Mouse (Mus musculus) Patski (cell line): ENCODE measurements around the gene Afmid. TPM values are rescaled to one million over a fixed set of nuclear protein-coding genes. Genes with fewer than 3 reads are reported as not detected.

ENCODE experiments used
- ATAC-seq: fragments of 100-300 bp; one replicate; pipeline ENCODE4 v1.8.0; 2021
- CTCF ChIA-PET: fragments of 350-600 bp; sonication (Branson Sonifier 250); formaldehyde crosslinking; loops from one replicate; lab custom pipeline; 2022; ENCODE audit warnings: inconsistent platforms; lab: Charles Lee
- POLR2A ChIA-PET: fragments of 350-600 bp; sonication (Branson Sonifier 250); formaldehyde crosslinking; loops from one replicate; lab custom pipeline; 2022; ENCODE audit warnings: antibody characterized with exemption, inconsistent platforms; lab: Charles Lee
- DNase-seq: peaks from one replicate; pipeline ENCODE4 v3.0.0-alpha.2; 2011; ENCODE audit warnings: low read depth, low spot score
- H3K27me3 ChIP-seq: fragments of 371-371 bp; one replicate; pipeline ENCODE4 v1.5.1; 2021
- CTCF ChIP-seq: fragments of 100-300 bp; IDR thresholded peaks from one replicate; pipeline ENCODE4 v1.5.1; 2021
- in situ Hi-C: fragments of 300-500 bp; cut with MboI; formaldehyde crosslinking; loops from 3 replicates; pipeline ENCODE4 v1.11.1; 2018; ENCODE audit warnings: low pct_unique_long_range_greater_than_20kb, mixed read lengths
- polyA plus RNA-seq: library from polyadenylated mRNA; unstranded; gene quantifications from one replicate; pipeline ENCODE4 v1.2.3, GENCODE M21; 2021

Gene Afmid
- polyA plus RNA-seq, 1 experiment from 2014 or later = 9.1 TPM

- CTCF ChIA-PET = no interaction called here
- DNase-seq = no peak
- in situ Hi-C loops = no loop called here
- H3K27me3 ChIP-seq = no peaks in the 10 kb centered on the region
- POLR2A ChIA-PET = no interaction called here
- ATAC-seq = no peak
- no peak for TF ChIP-seq CTCF
Observed at GRCm38 (mm10) chr11:117858392-117858791, 32.7 kb downstream of the Afmid start.

- ChIA-PET CTCF (no interaction called here), POLR2A (interaction anchor here (1.0 kb wide), 1 partner anchor 35 kb away, joined by 3 read pairs; the partner anchor contains the start of genes Afmid and Tk1)
- no peaks in the 10 kb centered on the region for H3K27me3 ChIP-seq
- DNase-seq = no peak
- in situ Hi-C loops = no loop called here
- TF ChIP-seq CTCF = no peak
- no peak for ATAC-seq
Observed at GRCm38 (mm10) chr11:117860601-117861000, 34.9 kb downstream of the Afmid start, which contains the start of gene Tmem235. Gene Tmem235 (plus strand): TSS chr11:117860752.

- in situ Hi-C loops = no loop called here
- ChIA-PET CTCF (no interaction called here), POLR2A (no interaction called here)
- DNase-seq (no peak), ATAC-seq (no peak)
- no peak for TF ChIP-seq CTCF
- no peaks in the 10 kb centered on the region for H3K27me3 ChIP-seq
Observed at GRCm38 (mm10) chr11:117863174-117863856, 37.6 kb downstream of the Afmid start.

- ChIA-PET POLR2A (no interaction called here), CTCF (interaction anchor here (0.8 to 1.7 kb wide), 4 partner anchors 10 to 239 kb away, joined by 3 to 4 read pairs (median 3); no protein-coding TSS in a partner anchor)
- no peaks in the 10 kb centered on the region for H3K27me3 ChIP-seq
- ATAC-seq = no peak
- no peak for DNase-seq
- in situ Hi-C loops = loop anchor here (5.0 kb wide), 1 partner anchor 352 kb away; no protein-coding TSS in a partner anchor
- no peak for TF ChIP-seq CTCF
Observed at GRCm38 (mm10) chr11:117864805-117865204, 39.1 kb downstream of the Afmid start.

DNA sequence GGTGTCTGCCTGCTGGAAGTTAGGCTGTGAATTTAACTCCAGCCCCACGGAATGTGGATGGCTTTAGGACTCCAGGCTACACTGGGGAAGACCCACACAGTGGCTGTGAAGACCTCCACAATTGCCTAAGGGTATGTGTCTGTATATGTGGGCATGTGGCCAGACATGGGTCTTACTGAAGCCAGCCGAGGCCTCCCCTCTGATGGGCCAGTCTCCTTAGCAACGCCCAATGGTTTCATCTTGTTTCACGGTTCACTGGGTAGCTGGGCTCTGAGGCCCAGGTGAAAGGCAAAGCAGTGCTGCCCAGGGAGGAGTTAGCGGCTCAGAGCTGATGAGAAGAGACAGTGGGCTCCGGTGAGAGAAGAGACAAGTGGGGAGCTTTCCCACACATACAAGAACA is 40.3 kb downstream of the Afmid start:
- TF ChIP-seq CTCF = no peak
- POLR2A ChIA-PET = no interaction called here
- no peak for ATAC-seq
- CTCF ChIA-PET = interaction anchor here (1.3 to 1.7 kb wide), 2 partner anchors 8 to 235 kb away, joined by 3 read pairs; no protein-coding TSS in a partner anchor
- in situ Hi-C loops = loop anchor here (5.0 kb wide), 1 partner anchor 351 kb away; no protein-coding TSS in a partner anchor
- no peak for DNase-seq
- no peaks in the 10 kb centered on the region for H3K27me3 ChIP-seq

DNA sequence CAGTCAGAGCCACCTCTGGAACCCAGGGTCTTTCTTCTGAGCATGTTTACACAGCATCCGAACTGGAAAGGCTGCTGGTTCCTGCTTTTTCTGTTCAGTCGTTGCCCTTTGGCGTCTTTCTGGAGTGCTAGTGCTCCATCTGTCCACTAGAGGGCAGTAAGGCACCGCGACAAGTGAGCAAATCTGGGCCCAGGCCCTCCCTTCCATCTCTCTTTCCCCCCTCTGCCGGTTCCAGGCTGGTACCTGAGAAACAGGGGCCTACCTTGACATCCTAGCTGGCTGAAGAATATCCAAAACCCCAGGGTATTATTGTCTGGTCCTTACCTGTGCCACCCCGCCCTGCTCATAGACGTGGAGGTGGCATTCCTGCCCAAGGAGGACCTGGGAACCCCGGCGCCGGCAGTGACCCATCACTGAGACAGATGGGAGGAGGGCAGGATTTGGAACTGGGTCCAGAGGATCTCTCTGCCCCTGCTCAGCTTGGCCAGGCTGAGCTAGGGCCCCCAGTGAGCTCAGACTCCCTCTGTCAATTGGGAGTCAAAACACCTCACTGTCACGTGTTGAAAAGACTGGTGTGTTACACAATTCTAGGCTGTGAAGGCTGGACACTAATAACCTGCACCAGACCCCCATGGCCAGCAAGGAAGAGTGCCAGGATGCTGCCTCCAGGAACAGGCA is 45.1 kb downstream of the Afmid start:
- ChIA-PET POLR2A (no interaction called here), CTCF (interaction anchor here (0.7 to 1.5 kb wide), 7 partner anchors 10 to 233 kb away, joined by 3 to 5 read pairs (median 3); no protein-coding TSS in a partner anchor)
- no peak for TF ChIP-seq CTCF
- no peaks in the 10 kb centered on the region for H3K27me3 ChIP-seq
- in situ Hi-C loops = loop anchor here (5.0 kb wide), 1 partner anchor 231 kb away; no protein-coding TSS in a partner anchor
- DNase-seq (no peak), ATAC-seq (no peak)

GRCm38 (mm10) chr11:117871376-117871775 is 45.7 kb downstream of the Afmid start:
- ChIA-PET CTCF (interaction anchor here (1.0 to 1.5 kb wide), 6 partner anchors 10 to 232 kb away, joined by 3 to 5 read pairs (median 3); partner anchors contain the start of gene Socs3), POLR2A (no interaction called here)
- no peak for TF ChIP-seq CTCF
- H3K27me3 ChIP-seq = no peaks in the 10 kb centered on the region
- no peak for ATAC-seq
- in situ Hi-C loops = loop anchor here (5.0 kb wide), 1 partner anchor 231 kb away; no protein-coding TSS in a partner anchor
- no peak for DNase-seq

DNA sequence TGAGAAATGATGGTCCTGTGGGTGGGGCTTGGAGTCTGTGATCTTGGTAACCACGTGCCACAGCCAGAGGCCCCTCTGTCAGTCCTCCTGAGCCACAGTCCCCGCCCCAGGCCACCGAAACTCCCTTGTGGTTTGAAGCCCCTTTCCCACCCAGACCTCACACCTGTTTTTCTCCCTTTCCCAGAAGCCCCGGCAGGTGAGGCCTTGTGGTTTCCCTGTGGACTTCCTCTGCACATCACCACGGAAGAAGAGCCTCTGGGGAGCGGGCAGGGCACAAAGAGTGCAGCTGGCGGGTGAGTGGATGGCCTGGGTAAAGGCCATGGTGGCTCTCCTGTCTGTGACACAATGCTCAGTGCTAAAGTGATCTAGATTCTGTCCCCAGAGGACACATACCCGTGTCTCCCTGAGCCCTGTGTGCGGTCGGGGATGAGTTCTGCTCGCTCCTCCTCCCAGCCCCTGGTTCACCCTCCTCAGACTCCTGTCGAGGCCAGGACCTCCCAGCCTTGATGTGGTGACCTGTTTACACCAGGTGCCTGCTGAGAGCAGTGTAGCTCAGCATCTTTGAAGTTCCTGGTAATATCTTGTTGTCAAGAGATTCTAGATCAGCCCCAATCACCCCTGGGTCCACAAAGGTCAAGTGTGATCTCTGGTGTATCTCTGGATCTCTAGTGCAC is 46.3 kb downstream of the Afmid start:
- no peak for DNase-seq
- no peaks in the 10 kb centered on the region for H3K27me3 ChIP-seq
- POLR2A ChIA-PET = no interaction called here
- in situ Hi-C loops = loop anchor here (5.0 kb wide), 1 partner anchor 230 kb away; no protein-coding TSS in a partner anchor
- TF ChIP-seq CTCF = no peak
- no peak for ATAC-seq
- CTCF ChIA-PET = interaction anchor here (1.3 to 1.5 kb wide), 3 partner anchors 98 to 231 kb away, joined by 3 to 4 read pairs (median 3); partner anchors contain the start of gene Socs3

GRCm38 (mm10) chr11:117872861-117873608 is 47.3 kb downstream of the Afmid start, which contains the start of gene Tha1:
Gene Tha1 (minus strand): TSS chr11:117873481.
- ATAC-seq (peak; percentile 53), DNase-seq (no peak)
- in situ Hi-C loops = loop anchor here (5.0 kb wide), 1 partner anchor 229 kb away; no protein-coding TSS in a partner anchor
- ChIA-PET POLR2A (no interaction called here), CTCF (interaction anchor here (1.3 to 1.9 kb wide), 2 partner anchors 97 to 231 kb away, joined by 4 read pairs; partner anchors contain the start of gene Socs3)
- TF ChIP-seq CTCF = no peak
- no peaks in the 10 kb centered on the region for H3K27me3 ChIP-seq
